Mouse (Mus musculus): Measurements from ENCODE around the gene Gpkow.
"Not testable (repeated sequence)": the region's sequence is repeated elsewhere in the genome, so short reads cannot be mapped to it uniquely, and the experiment has no call there.

Gene Gpkow

DNA sequence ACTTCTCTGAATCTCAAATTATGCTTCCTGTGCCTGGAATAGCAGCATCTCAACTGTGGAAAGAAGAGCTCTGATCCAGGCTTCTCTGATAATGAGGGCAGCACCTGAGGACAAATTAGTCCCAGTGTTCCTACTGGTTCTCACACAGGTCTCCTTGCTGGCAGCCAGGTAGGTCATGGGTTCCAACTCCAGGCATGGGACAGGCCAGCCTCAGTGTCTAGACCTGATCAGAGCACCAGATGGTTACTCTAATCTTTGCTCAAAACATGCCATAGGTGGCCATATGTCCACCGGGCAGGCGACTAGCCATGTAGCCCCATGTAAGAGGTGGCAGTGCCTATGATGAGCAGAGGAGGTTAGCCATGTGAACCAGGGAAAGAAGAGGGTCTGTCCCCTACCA lies 8.6 kb upstream of the Gpkow start:
- no peak for DNase-seq (ENCODE audit: low read depth)

DNA sequence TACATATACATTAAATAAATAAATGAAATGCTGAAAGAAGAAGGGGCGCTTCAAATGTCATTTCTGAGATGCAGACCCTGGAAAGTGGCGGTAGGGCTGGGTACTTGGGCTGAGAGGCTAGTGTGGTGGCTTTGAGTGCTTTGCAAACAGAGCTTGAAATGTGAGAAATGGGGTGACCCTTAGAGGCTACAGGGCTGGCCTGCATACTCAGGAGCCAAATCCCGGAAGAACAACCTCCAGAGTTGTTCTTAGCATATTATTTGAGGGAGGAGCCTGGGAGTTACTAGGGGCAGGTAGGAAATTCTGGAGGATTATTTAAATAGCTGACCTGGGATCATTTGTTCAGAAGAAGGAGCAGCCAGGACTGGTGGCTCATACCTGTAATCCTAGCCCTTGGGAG lies 6.4 kb upstream of the Gpkow start:
- DNase-seq (ENCODE audit: low read depth): no peak

GRCm38 (mm10) chrX:7692862-7693261 lies 4.1 kb upstream of the Gpkow start:
- peak; percentile 83 for DNase-seq (ENCODE audit: low read depth)

- no peak for DNase-seq (ENCODE audit: low read depth)
These were observed 411 bp upstream of the Gpkow start for GRCm38 (mm10) chrX:7696520-7696919.

DNA sequence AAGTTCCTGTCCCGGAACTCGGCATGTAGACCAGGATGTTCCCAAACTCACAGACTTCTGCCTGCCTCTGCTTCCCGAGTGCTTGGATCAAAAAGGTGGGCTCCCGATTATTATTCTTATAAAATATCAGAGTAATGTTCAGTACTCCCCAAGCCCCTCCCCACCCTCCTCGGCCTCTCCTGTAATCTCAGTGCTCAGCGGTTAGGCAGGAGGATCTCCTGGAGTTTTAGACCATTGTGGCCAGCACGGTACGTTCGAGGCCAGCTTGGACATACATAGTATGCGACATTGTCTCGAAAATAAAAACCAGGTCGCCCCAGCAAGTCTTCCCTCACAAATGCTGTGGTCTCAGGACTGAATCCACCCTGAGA lies 16.8 kb downstream of the Gpkow start:
- DNase-seq (ENCODE audit: low read depth): not testable (repeated sequence)

GRCm38 (mm10) chrX:7714135-7714899 lies 17.4 kb downstream of the Gpkow start, which contains the start of gene Wdr45:
Wdr45 (plus strand) TSS chrX:7714333.
- DNase-seq (ENCODE audit: low read depth): peak; percentile 94

- DNase-seq (ENCODE audit: low read depth): peak; percentile 55
These were observed 19.1 kb downstream of the Gpkow start for GRCm38 (mm10) chrX:7716058-7716457.

GRCm38 (mm10) chrX:7721514-7722281 lies 24.8 kb downstream of the Gpkow start, which contains the start of gene Gm45208:
Gm45208 (plus strand) TSS chrX:7722245.
- peak; percentile 86 for DNase-seq (ENCODE audit: low read depth)

DNA sequence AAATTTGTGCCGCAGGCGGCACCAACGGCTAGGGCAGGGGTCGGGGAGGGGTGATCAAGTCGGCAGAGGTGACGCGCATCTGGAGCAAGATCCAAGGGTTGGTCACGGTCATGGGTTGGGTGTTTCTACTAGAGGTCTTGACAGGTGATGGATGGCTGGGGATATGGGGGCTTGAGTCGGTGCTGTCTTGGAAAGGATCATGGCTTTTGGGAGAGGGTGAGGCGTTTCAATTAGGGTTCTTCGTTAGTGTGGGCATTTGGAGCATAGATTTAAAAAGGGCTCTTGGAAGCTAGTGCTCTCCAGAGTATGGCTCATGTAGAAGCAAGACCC lies 25.3 kb downstream of the Gpkow start:
- no peak for DNase-seq (ENCODE audit: low read depth)

DNA sequence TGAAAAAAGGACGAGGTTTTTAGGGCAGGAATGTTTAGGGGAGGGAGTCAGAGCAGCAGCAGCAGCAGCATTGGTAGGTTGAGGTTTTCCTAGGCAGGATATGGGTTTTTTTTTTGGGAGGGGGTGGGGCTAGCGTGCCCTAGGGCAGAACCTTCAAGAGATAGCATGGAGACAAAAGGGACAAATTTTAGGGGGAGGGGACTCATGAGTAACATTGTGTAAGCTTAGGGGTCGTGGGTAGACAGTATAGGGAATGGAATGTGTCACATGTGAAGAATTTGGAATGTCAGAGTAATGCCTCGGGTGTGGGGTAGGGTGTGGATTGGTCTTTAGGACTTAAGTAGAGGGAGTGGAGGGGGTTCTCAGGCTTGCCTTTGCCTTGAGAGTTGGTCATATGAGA lies 25.8 kb downstream of the Gpkow start:
- DNase-seq (ENCODE audit: low read depth): peak; percentile 63

GRCm38 (mm10) chrX:7724135-7724534 lies 27.2 kb downstream of the Gpkow start:
- DNase-seq (ENCODE audit: low read depth): no peak

- DNase-seq (ENCODE audit: low read depth): no peak
These were observed 28.9 kb downstream of the Gpkow start for GRCm38 (mm10) chrX:7725841-7726240.

- no peak for DNase-seq (ENCODE audit: low read depth)
These were observed 30.2 kb downstream of the Gpkow start for GRCm38 (mm10) chrX:7727176-7727575.

DNA sequence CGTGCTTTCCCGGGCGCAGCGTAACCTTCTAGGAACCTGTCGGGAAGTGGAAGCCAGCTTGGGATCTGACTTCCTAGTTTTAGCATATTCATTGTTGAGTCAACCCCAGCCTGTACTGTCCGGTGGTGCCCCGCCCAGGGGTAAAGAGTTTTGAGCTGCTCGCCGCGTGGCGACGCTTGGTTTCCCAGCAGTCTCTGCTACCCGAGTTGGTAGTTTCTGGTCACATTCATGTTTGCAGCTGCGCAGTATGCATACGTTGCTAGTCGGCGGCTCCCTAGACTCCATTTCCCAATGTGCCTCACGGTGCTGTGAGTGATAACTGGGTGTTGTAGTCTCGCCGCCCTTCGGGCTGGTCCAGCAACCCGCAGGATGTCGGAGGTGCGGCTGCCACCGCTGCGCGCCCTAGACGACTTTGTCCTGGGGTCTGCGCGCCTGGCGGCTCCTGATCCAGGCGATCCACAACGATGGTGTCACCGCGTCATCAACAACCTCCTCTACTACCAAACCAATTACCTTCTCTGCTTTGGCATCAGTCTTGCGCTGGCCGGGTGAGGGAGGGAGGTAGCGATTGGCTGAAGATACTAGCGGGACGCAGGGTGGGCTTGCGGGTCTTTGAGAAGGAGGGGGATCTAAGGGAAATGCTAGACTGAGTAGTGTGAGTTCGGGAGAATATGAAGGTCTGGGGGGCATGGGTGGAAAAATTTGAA lies 31.4 kb downstream of the Gpkow start, which contains the start of gene Praf2:
Gene Praf2, plus strand, starts transcription at position 225 of the 707 bp plus-strand sequence.
- peak; percentile 84 for DNase-seq (ENCODE audit: low read depth)

DNA sequence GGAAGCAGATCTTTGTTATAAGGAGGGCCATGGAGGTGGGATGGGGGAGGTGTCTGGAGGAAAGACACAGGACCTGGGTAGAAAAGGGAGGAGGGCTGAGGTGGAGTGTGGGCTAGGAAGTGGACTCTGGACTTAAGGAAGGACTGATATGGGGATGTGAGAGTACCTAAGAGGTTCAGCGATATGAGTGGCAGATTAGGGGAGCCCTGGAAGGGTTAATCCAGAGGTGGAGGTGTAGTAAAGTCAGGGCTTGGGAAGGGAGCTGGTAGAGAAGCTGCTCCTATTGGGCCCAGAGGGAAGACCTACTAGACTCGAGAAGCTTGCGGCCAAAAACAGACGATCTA lies 32.0 kb downstream of the Gpkow start:
- DNase-seq (ENCODE audit: low read depth): no peak

GRCm38 (mm10) chrX:7733571-7734156 lies 36.7 kb downstream of the Gpkow start:
- DNase-seq (ENCODE audit: low read depth): peak; percentile 80

DNA sequence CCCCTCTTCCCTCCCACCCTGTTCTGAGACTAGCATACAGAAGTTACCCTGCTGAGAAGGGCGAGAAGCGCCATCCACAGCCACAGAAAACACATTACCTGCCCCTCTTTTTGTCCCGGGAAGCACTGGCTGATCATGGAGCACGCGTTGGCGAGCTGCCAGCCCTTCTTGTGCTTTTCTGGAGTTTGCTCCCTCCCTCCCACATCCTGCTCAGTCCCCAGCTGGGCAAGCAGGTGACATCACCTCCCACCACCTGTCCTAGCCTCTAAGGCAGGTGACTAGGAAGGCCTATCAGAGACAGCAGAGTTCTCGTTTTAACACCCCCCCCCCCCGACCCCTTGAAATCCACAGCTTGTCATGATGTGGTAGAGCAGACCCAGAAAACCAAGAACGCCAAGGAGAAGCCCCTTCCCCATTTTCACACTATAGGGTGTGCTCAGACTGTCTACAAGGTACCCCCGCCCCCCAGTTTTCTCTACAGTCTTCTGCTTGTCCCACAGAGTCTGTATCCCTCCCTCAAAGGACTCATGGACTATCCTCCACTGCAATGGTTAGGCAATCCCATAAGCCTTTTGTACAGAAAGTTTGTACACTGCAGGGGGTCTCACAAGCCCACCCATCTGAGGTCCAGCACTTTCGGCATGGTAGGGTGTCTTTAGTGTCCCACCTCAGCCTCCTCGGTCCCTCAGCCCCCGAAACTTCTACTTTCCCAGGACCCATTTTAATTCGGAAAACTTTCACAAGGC lies 42.6 kb downstream of the Gpkow start:
- DNase-seq (ENCODE audit: low read depth): no peak

GRCm38 (mm10) chrX:7740082-7740819 lies 43.3 kb downstream of the Gpkow start:
- DNase-seq (ENCODE audit: low read depth): no peak

DNA sequence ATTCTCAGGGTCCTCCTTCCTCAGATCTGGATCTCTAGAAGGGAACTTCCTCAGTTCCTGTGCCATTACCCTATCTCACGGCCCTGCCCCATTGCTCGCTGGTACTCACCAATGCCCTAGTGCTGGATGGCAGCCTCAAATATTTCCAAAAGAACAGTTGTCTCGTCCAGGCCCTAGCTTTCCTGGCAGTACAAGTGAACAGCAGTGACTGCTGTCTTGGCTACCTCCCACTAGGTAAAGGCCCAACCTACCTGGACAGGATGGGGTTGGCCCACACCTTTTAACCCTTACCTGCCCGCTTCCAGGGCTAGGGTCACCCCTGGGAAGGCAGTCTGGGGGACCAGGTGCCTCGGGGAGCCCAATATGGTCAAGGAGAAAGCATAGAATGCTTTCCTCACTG lies 44.2 kb downstream of the Gpkow start:
- DNase-seq (ENCODE audit: low read depth): no peak

- peak; percentile 26 for DNase-seq (ENCODE audit: low read depth)
These were observed 46.5 kb downstream of the Gpkow start for GRCm38 (mm10) chrX:7743470-7743869.

DNA sequence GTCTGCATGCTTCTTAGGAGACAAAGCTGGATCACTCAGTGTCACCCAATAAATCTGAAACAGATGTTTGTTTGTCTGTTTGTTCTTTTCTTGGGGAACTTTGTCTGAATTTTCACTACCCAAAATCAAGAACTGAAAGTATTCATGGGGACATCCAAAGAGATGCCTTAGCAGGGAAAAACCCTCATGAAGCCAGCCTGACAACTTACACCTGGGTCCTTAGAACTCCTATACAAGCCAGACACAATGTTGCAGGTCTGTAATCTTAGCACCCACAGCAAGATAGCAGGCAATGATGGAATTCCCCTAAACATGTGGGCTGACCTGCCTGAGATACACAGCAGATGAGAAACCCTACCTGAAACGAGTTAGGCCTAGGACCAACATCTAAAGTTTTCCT lies 48.0 kb downstream of the Gpkow start:
- DNase-seq (ENCODE audit: low read depth): no peak
